Mouse (Mus musculus) CH12.LX (cell line): ENCODE measurements around the gene Clec4d. TPM values are rescaled to one million over a fixed set of nuclear protein-coding genes. Genes with fewer than 3 reads are reported as not detected.

Experiments
- DNase-seq: peaks from one replicate; pipeline ENCODE4 v3.0.0-alpha.2; 2013; ENCODE audit errors: extremely low read depth
- H3K27ac ChIP-seq: 2 replicates; pipeline ENCODE4 v1.5.1; 2012; ENCODE audit warnings: low read depth, mild to moderate bottlenecking, control low read depth, moderate library complexity; ENCODE audit not compliant: insufficient read depth
- H3K27me3 ChIP-seq: replicated peaks from 2 replicates; pipeline ENCODE3; 2012; ENCODE audit warnings: inconsistent platforms
- H3K36me3 ChIP-seq, 2 experiments: replicated peaks in 1 of 2; 2 replicates each; pipeline versions ENCODE3 to v1.6.1; 2012; ENCODE audit warnings: inconsistent platforms in 1 of 2, low read length in 1 of 2, mild to moderate bottlenecking in 1 of 2, mixed read lengths in 1 of 2, moderate library complexity in 1 of 2; ENCODE audit not compliant: control insufficient read depth in 1 of 2, insufficient read depth in 1 of 2
- H3K4me1 ChIP-seq, 2 experiments: 2 replicates each; pipeline ENCODE4 v1.6.1; 2012; ENCODE audit warnings: inconsistent platforms in 1 of 2, moderate library complexity in 1 of 2; ENCODE audit not compliant: insufficient read depth in 2 of 2, control insufficient read depth in 1 of 2
- H3K4me2 ChIP-seq: 2 replicates; pipeline ENCODE4 v1.6.1; 2012; ENCODE audit warnings: low read depth, mild to moderate bottlenecking, control low read depth; ENCODE audit not compliant: poor library complexity, insufficient read depth, severe bottlenecking
- H3K4me3 ChIP-seq, 3 experiments: fragments of 150-350 bp in 1 of 3; sonication (generic) in 1 of 3; replicated peaks in 1 of 3; 2 replicates each; pipeline versions ENCODE3 to v1.5.1; 2011 to 2012; ENCODE audit warnings: low read depth in 2 of 3, low read length in 2 of 3, mild to moderate bottlenecking in 2 of 3, moderate library complexity in 2 of 3, control low read depth in 1 of 3, improper control_type of control experiment in 1 of 3, inconsistent platforms in 1 of 3, mixed read lengths in 1 of 3; ENCODE audit not compliant: poor library complexity in 1 of 3
- H3K79me2 ChIP-seq: replicated peaks from 2 replicates; pipeline ENCODE4 v1.6.1; 2012; ENCODE audit warnings: mild to moderate bottlenecking, moderate library complexity; ENCODE audit not compliant: control insufficient read depth, poor library complexity, insufficient read depth, severe bottlenecking; ENCODE audit errors: extremely low read depth
- H3K9ac ChIP-seq: 2 replicates; pipeline ENCODE4 v1.6.1; 2012; ENCODE audit warnings: low read depth, mild to moderate bottlenecking, control low read depth, moderate library complexity; ENCODE audit not compliant: insufficient read depth
- H3K9me3 ChIP-seq: replicated peaks from 2 replicates; pipeline ENCODE3; 2012; ENCODE audit warnings: low read length, inconsistent platforms, mixed read lengths
- CHD1 ChIP-seq: IDR thresholded peaks from 2 replicates; pipeline ENCODE4 v1.6.1; 2012; ENCODE audit warnings: low read depth, low read length, improper control_type of control experiment, inconsistent platforms
- CTCF ChIP-seq, 2 experiments: IDR thresholded peaks in 1 of 2; conservative IDR thresholded peaks in 1 of 2; 2 replicates each; pipeline ENCODE4 v1.5.1; 2011 to 2012; ENCODE audit warnings: low read depth in 2 of 2, low read length in 2 of 2, improper control_type of control experiment in 1 of 2, inconsistent platforms in 1 of 2, mild to moderate bottlenecking in 1 of 2, moderate library complexity in 1 of 2
- E2F4 ChIP-seq: IDR thresholded peaks from 2 replicates; pipeline ENCODE4 v1.6.1; 2011; ENCODE audit warnings: low read depth, low read length, improper control_type of control experiment; ENCODE audit not compliant: insufficient replicate concordance
- HCFC1 ChIP-seq: IDR thresholded peaks from 2 replicates; pipeline ENCODE4 v1.6.1; 2012; ENCODE audit warnings: low read depth, mild to moderate bottlenecking, inconsistent platforms, low read length, improper control_type of control experiment
- IRF4 ChIP-seq: IDR thresholded peaks from 2 replicates; pipeline ENCODE4 v1.6.1; 2014; ENCODE audit warnings: low read depth, mild to moderate bottlenecking, inconsistent platforms, low read length, improper control_type of control experiment
- JUN ChIP-seq: IDR thresholded peaks from 2 replicates; pipeline ENCODE4 v1.6.1; 2011; ENCODE audit warnings: low read depth, mild to moderate bottlenecking, low read length, improper control_type of control experiment, moderate library complexity; ENCODE audit not compliant: insufficient read depth
- MAFK ChIP-seq: IDR thresholded peaks from 2 replicates; pipeline ENCODE4 v1.6.1; 2011; ENCODE audit warnings: low read length, improper control_type of control experiment; ENCODE audit not compliant: insufficient replicate concordance
- MAX ChIP-seq: IDR thresholded peaks from 2 replicates; pipeline ENCODE4 v1.6.1; 2011; ENCODE audit warnings: low read length, improper control_type of control experiment
- MEF2A ChIP-seq: IDR thresholded peaks from 2 replicates; pipeline ENCODE4 v1.6.1; 2014; ENCODE audit warnings: low read depth, mild to moderate bottlenecking, inconsistent platforms, low read length, improper control_type of control experiment, borderline replicate concordance
- MXI1 ChIP-seq: IDR thresholded peaks from 2 replicates; pipeline ENCODE4 v1.6.1; 2011; ENCODE audit warnings: mild to moderate bottlenecking, low read depth, low read length, improper control_type of control experiment
- MYC ChIP-seq: IDR thresholded peaks from 2 replicates; pipeline ENCODE4 v1.6.1; 2011; ENCODE audit warnings: low read depth, mild to moderate bottlenecking, improper control_type of control experiment, low read length
- NELFE ChIP-seq: IDR thresholded peaks from 2 replicates; pipeline ENCODE4 v1.6.1; 2011; ENCODE audit warnings: low read depth, low read length, improper control_type of control experiment
- PAX5 ChIP-seq: IDR thresholded peaks from 2 replicates; pipeline ENCODE4 v1.6.1; 2012; ENCODE audit warnings: low read length, inconsistent platforms, mixed read lengths
- POLR2A ChIP-seq: IDR thresholded peaks from 2 replicates; pipeline ENCODE4 v1.6.1; 2011; ENCODE audit warnings: low read depth, mild to moderate bottlenecking, improper control_type of control experiment, low read length
- RCOR1 ChIP-seq: conservative IDR thresholded peaks from 2 replicates; pipeline ENCODE4 v1.6.1; 2012; ENCODE audit warnings: low read depth, mild to moderate bottlenecking, inconsistent platforms, low read length, improper control_type of control experiment
- SIN3A ChIP-seq: IDR thresholded peaks from 2 replicates; pipeline ENCODE4 v1.6.1; 2012; ENCODE audit warnings: low read length, improper control_type of control experiment, inconsistent platforms
- SMC3 ChIP-seq: IDR thresholded peaks from 2 replicates; pipeline ENCODE4 v1.6.1; 2011; ENCODE audit warnings: low read depth, low read length, improper control_type of control experiment
- TCF12 ChIP-seq: IDR thresholded peaks from 2 replicates; pipeline ENCODE4 v1.6.1; 2014; ENCODE audit warnings: low read depth, mild to moderate bottlenecking, inconsistent platforms, low read length, improper control_type of control experiment
- UBTF ChIP-seq: IDR thresholded peaks from 2 replicates; pipeline ENCODE4 v1.6.1; 2012; ENCODE audit warnings: low read depth, mild to moderate bottlenecking, inconsistent platforms, low read length, improper control_type of control experiment, moderate library complexity
- USF1 ChIP-seq: IDR thresholded peaks from 2 replicates; pipeline ENCODE4 v1.6.1; 2014; ENCODE audit warnings: low read depth, mild to moderate bottlenecking, inconsistent platforms, low read length, improper control_type of control experiment
- USF2 ChIP-seq: conservative IDR thresholded peaks from 2 replicates; pipeline ENCODE4 v1.6.1; 2011; ENCODE audit warnings: low read depth, low read length, improper control_type of control experiment
- ZC3H11A ChIP-seq: IDR thresholded peaks from 2 replicates; pipeline ENCODE4 v1.6.1; 2012; ENCODE audit warnings: low read depth, mild to moderate bottlenecking, inconsistent platforms, low read length, improper control_type of control experiment
- ZNF384 ChIP-seq: IDR thresholded peaks from 2 replicates; pipeline ENCODE4 v1.6.1; 2012; ENCODE audit warnings: low read depth, low read length, improper control_type of control experiment, inconsistent platforms
- dilution Hi-C: fragments of 300-500 bp; cut with MboI; formaldehyde crosslinking; loops from 2 replicates; pipeline ENCODE4 v1.14.3; 2020; ENCODE audit warnings: low sequenced_read_pairs; ENCODE audit not compliant: extremely low pct_unique_long_range_greater_than_20kb, extremely low pct_ligation_motif_present
- in situ Hi-C: fragments of 300-500 bp; cut with MboI; formaldehyde crosslinking; loops from 3 replicates; pipeline ENCODE4 v1.14.3; 2019; ENCODE audit warnings: low sequenced_read_pairs, low pct_ligation_motif_present, low pct_unique_long_range_greater_than_20kb, mixed read lengths
- polyA plus RNA-seq: library from polyadenylated mRNA; unstranded; fragments of >175 nt; gene quantifications from 2 replicates; pipeline ENCODE4 v1.2.1, GENCODE M21; 2012; ENCODE audit warnings: low read depth; ENCODE audit not compliant: insufficient read length
- total RNA-seq, 2 experiments: library from RNA; depleted of rRNA; stranded (reverse); fragments of 300-350 nt in 1 of 2; fragments of >200 nt in 1 of 2; gene quantifications; 2 replicates each; pipeline ENCODE4 v1.2.3; 2012 to 2014

The Clec4d gene
- total and polyA plus RNA-seq, 3 experiments = not detected

GRCm38 (mm10) chr6:123279443-123279842, 17.5 kb downstream of the Clec4d start:
- peaks cover 19% of the 10 kb centered on the region for H3K27me3 ChIP-seq
- no peak for DNase-seq
- no peaks in the 10 kb centered on the region for H3K9me3 ChIP-seq
- H3K9ac ChIP-seq = no peak overlapping the region
- no peaks in the 10 kb centered on the region for H3K4me1 ChIP-seq
- H3K79me2 ChIP-seq = no peaks in the 10 kb centered on the region
- in situ Hi-C loops (no loop called here), dilution Hi-C loops (no loop called here)
- H3K36me3 ChIP-seq = no peaks in the 10 kb centered on the region
- no peak overlapping the region for H3K27ac ChIP-seq
- no peak overlapping the region for H3K4me3 ChIP-seq
- no peak overlapping the region for H3K4me2 ChIP-seq
- TF ChIP-seq HCFC1 = no peak
- TF ChIP-seq USF1 = no peak
- TF ChIP-seq SIN3A = no peak
- TF ChIP-seq UBTF = no peak
- TF ChIP-seq IRF4 = no peak
- TF ChIP-seq ZNF384 = no peak
- no peak for TF ChIP-seq E2F4
- TF ChIP-seq POLR2A = no peak
- no peak for TF ChIP-seq PAX5
- TF ChIP-seq CTCF (conservative IDR thresholded peaks at IDR 0.05 in 1 of 2, IDR thresholded peaks at IDR 0.05 in 1 of 2; ENCODE audit: low read depth in 2 of 2, low read length in 2 of 2) = no peak
- no peak for TF ChIP-seq MAX
- TF ChIP-seq CHD1 = no peak
- TF ChIP-seq RCOR1 = no peak
- TF ChIP-seq TCF12 = no peak
- no peak for TF ChIP-seq ZC3H11A
- TF ChIP-seq MYC = no peak
- no peak for TF ChIP-seq USF2
- no peak for TF ChIP-seq MAFK

- Histone ChIP-seq H3K4me1 (no peaks in the 10 kb centered on the region), H3K36me3 (no peaks in the 10 kb centered on the region)
- dilution Hi-C loops = no loop called here
- TF ChIP-seq CTCF (conservative IDR thresholded peaks at IDR 0.05 in 1 of 2, IDR thresholded peaks at IDR 0.05 in 1 of 2; ENCODE audit: low read depth in 2 of 2, low read length in 2 of 2) = no peak
- no peak for TF ChIP-seq RCOR1
- no peak for TF ChIP-seq NELFE
- TF ChIP-seq USF2 = no peak
- no peak for TF ChIP-seq ZC3H11A
- TF ChIP-seq JUN = no peak
- no peak for TF ChIP-seq SMC3
- no peak for TF ChIP-seq CHD1
- no peak for TF ChIP-seq TCF12
- no peak for TF ChIP-seq MXI1
- no peak for TF ChIP-seq MEF2A
- TF ChIP-seq, all 38 proteins: peak for 0
- Histone ChIP-seq H3K9ac (no peak overlapping the region), H3K27me3 (peaks cover 62% of the 10 kb centered on the region), H3K4me3 (no peak overlapping the region), H3K9me3 (no peaks in the 10 kb centered on the region), H3K4me2 (no peak overlapping the region), H3K79me2 (no peaks in the 10 kb centered on the region), H3K27ac (no peak overlapping the region)
- DNase-seq = no peak
- in situ Hi-C loops = no loop called here
These were observed 24.4 kb downstream of the Clec4d start for GRCm38 (mm10) chr6:123286311-123286710.
